Mouse (Mus musculus) forebrain, embryonic 10.5 days (tissue): ENCODE data around the gene Ubald2. TPM values are rescaled to one million over a fixed set of nuclear protein-coding genes. Genes with fewer than 3 reads are reported as not detected.
"Not testable (repeated sequence)": the region's sequence is repeated elsewhere in the genome, so short reads cannot be mapped to it uniquely, and the experiment has no call there.

Experiments
- DNase-seq: peaks from one replicate; pipeline ENCODE4 v3.0.0-alpha.2; 2017; ENCODE audit warnings: low spot score; ENCODE audit errors: extremely low spot score
- H3K27ac ChIP-seq: fragments of 300-500 bp; sonication (generic); 2 replicates; pipeline ENCODE4 v1.5.1; 2016; ENCODE audit warnings: mild to moderate bottlenecking
- H3K27me3 ChIP-seq: fragments of 300-500 bp; sonication (generic); 2 replicates; pipeline ENCODE4 v1.6.1; 2016; ENCODE audit warnings: mild to moderate bottlenecking; ENCODE audit not compliant: poor library complexity, severe bottlenecking
- H3K36me3 ChIP-seq: fragments of 300-500 bp; sonication (generic); replicated peaks from 2 replicates; pipeline ENCODE4 v1.6.1; 2016; ENCODE audit warnings: mild to moderate bottlenecking, moderate library complexity
- H3K4me1 ChIP-seq: fragments of 300-500 bp; sonication (generic); 2 replicates; pipeline ENCODE4 v1.6.1; 2016
- H3K4me3 ChIP-seq: fragments of 300-500 bp; sonication (generic); 2 replicates; pipeline ENCODE4 v1.5.1; 2016; ENCODE audit warnings: mild to moderate bottlenecking, moderate library complexity
- H3K9me3 ChIP-seq: fragments of 300-500 bp; sonication (generic); 2 replicates; pipeline ENCODE4 v1.6.1; 2016; ENCODE audit warnings: mild to moderate bottlenecking, moderate library complexity
- WGBS: fragments of 180-500 bp; shearing (Covaris S2); methylation state at CpG from one replicate; pipeline ENCODE4 v1.1.7; 2016; 5-methylcytosine and 5-hydroxymethylcytosine counted together
- polyA plus RNA-seq: library from polyadenylated mRNA; unstranded; fragments of >200 nt; fragmentation: Nextera tagmentation; extraction: Ambion mirVana; gene quantifications from 2 replicates; pipeline ENCODE4 v1.2.1, GENCODE M21; 2016

The Ubald2 gene
- polyA plus RNA-seq, 1 experiment from 2014 or later = 31.6 TPM

DNA sequence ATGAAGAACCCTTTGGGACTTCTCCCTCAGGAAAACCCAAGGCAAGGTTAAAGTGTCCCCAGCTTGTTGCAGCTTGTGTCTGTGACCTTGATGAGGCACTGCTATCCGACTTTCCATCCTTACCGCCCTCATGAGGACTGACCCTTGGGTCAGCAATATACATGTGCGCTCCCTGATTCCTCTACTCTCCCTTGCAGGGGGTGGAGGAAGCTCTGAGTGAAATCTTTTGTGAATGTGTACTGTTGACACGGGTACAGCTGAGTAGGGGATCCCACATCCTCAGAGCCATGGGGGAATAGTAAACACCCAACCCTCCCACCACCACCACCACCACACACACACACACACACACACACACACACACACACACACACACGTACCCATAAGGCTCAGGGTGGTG is 29.4 kb downstream of the Ubald2 start:
- Histone ChIP-seq H3K27ac (peak overlapping the region; percentile 60), H3K27me3 (no peaks in the 10 kb centered on the region), H3K36me3 (no peaks in the 10 kb centered on the region), H3K4me3 (no peak overlapping the region), H3K4me1 (peaks cover 11% of the 10 kb centered on the region), H3K9me3 (no peaks in the 10 kb centered on the region)
- 66% methylated on average over 5 of the region's 5 CpGs for WGBS
- DNase-seq = no peak

DNA sequence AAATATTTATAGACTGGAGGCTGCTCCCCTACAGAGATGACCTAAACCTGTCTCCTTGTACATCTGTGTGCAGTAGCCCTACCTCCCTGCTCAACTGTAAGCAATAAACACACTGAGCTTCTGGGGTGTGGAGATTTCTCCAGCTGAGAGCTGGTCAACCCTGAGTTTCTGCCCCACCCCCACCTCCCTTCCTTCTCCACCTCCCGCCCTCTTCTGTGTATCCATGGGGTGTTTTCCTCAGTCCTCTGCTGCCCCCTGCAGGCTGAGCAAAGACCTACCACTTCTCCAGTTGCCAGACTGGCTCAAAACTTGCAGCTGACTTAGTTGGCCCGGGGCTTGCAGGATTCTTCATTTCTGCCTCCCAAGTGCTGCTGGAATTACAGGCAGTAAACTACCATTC is 29.9 kb downstream of the Ubald2 start:
- 12% methylated on average over 2 of the region's 2 CpGs for WGBS
- no peaks in the 10 kb centered on the region for H3K9me3 ChIP-seq
- H3K27me3 ChIP-seq = no peaks in the 10 kb centered on the region
- peaks cover 11% of the 10 kb centered on the region for H3K4me1 ChIP-seq
- H3K4me3 ChIP-seq = no peak overlapping the region
- H3K27ac ChIP-seq = peak overlapping the region; percentile 60
- DNase-seq = peak; percentile 85
- no peaks in the 10 kb centered on the region for H3K36me3 ChIP-seq

DNA sequence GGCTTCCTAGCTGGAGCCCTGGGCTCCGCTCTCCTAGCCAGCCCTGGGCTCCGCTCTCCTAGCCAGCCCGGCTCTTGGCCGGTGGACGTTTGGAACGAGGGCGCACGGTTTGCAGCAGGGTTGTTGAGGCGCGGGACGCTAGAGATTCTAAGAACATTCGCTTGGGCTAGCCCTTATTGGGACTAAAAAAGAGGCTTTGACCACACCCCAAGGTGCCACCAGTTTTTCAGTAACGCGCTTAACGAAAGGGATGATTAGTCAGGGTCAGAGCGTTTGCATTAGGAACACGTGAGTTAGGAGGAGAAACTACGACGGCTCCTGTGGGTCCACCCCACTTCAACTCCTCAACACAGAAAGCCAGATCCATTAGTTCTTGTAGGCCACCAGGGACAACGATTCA is 32.2 kb downstream of the Ubald2 start, which contains the start of gene Qrich2:
Gene Qrich2, minus strand, starts transcription at position 101 of the 400 bp plus-strand sequence.
- Histone ChIP-seq H3K4me3 (no peak within 1 kb of the TSS), H3K27ac (no peak within 1 kb of the TSS), H3K4me1 (peaks cover 12% of the 10 kb centered on the region), H3K27me3 (no peaks in the 10 kb centered on the region), H3K9me3 (no peaks in the 10 kb centered on the region), H3K36me3 (peaks cover 21% of the 10 kb centered on the region)
- WGBS = 71% methylated on average over 20 of the region's 20 CpGs
- no peak for DNase-seq

DNA sequence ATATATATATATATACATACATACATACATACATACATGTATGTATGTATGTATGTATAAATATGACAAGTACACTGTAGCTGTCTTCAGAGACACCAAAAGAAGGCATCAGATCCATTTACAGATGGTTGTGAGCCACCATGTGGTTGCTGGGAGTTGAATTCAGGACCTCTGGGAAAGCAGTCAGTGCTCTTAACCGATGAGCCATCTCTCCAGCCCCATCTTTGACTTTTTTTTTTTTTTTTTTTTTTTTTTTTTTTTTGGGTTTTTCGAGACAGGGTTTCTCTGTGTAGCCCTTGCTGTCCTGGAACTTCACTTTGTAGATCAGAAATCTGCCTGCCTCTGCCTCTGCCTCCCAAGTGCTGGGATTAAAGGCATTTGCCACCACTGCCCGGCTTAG is 34.4 kb downstream of the Ubald2 start:
- 88% methylated on average over 3 of the region's 3 CpGs for WGBS
- Histone ChIP-seq H3K36me3 (peaks cover 43% of the 10 kb centered on the region), H3K4me1 (peaks cover 11% of the 10 kb centered on the region)
- H3K4me3 ChIP-seq, H3K9me3 ChIP-seq, H3K27me3 ChIP-seq, H3K27ac ChIP-seq, DNase-seq: not testable (repeated sequence)

DNA sequence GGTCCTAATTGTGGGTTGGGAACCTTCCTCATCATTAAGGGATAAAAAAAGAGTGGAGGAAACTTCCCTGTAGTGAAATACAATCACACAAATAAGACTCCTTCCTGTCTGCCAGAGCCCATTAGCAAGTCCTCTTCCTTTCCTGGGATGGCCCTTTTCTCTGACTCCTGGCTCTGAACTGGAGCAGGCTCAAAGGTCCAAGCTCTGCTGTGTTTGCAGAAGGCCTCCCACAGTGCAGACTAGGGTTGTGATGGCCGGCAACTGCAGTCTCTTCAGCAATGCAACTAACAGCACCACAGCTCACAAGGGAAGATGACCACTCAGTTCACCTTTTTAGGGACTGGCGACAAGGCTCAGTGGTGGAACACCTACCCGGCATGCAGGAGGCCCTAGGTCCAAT is 36.4 kb downstream of the Ubald2 start:
- Histone ChIP-seq H3K4me3 (no peak overlapping the region), H3K27me3 (no peaks in the 10 kb centered on the region), H3K27ac (no peak overlapping the region), H3K9me3 (no peaks in the 10 kb centered on the region), H3K36me3 (peaks cover 62% of the 10 kb centered on the region), H3K4me1 (peaks cover 4% of the 10 kb centered on the region; the same call in 1 of the 2 replicates)
- no peak for DNase-seq
- WGBS = 85% methylated on average over 3 of the region's 3 CpGs

DNA sequence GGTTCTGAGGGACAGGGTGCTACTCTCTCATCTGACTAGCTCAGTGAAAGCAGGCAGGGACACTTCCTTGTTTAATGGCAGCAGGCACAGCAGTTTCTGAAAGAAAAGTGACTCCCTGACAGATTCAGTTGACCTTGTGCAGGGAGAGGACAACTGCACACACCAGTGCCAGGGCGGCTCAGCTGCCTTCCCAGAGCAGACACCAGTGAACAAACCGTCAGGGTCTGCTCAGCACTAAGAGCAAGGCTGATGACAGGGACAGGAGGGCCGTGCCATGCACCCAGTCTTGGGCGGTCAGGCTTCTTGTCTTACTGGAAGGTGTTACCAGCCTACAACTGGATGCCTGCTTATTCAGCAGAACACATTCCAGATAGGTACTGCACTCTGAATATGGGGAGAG is 37.0 kb downstream of the Ubald2 start:
- peaks cover 4% of the 10 kb centered on the region; the same call in 1 of the 2 replicates for H3K4me1 ChIP-seq
- WGBS = 98% methylated on average over 4 of the region's 4 CpGs
- no peak for DNase-seq
- peaks cover 68% of the 10 kb centered on the region for H3K36me3 ChIP-seq
- H3K27me3 ChIP-seq = no peaks in the 10 kb centered on the region
- no peak overlapping the region for H3K27ac ChIP-seq
- no peaks in the 10 kb centered on the region for H3K9me3 ChIP-seq
- H3K4me3 ChIP-seq = no peak overlapping the region

DNA sequence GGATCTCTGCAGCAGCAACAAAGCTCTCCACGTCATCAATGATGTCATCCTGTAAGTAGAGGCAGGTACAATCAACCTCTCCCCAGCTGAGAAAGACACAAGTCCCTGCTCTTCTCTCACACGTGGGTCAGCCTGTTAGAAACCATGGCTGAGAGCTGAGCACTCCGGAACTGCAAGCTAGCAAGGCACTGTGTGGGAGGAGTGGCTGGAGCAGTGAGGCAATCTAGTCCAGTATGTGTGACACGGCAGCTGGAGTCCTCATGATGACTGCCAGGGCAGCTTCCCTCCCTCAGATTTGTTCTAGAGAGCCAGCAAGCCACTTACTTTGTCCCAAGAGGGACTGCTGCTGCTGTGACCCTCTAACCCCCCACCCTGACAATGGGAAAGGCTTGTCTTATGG is 38.4 kb downstream of the Ubald2 start:
- Histone ChIP-seq H3K4me1 (peaks cover 4% of the 10 kb centered on the region; the same call in 1 of the 2 replicates), H3K36me3 (peaks cover 82% of the 10 kb centered on the region), H3K4me3 (no peak overlapping the region), H3K27ac (no peak overlapping the region), H3K27me3 (no peaks in the 10 kb centered on the region), H3K9me3 (no peaks in the 10 kb centered on the region)
- no peak for DNase-seq
- 93% methylated on average over 4 of the region's 4 CpGs for WGBS

DNA sequence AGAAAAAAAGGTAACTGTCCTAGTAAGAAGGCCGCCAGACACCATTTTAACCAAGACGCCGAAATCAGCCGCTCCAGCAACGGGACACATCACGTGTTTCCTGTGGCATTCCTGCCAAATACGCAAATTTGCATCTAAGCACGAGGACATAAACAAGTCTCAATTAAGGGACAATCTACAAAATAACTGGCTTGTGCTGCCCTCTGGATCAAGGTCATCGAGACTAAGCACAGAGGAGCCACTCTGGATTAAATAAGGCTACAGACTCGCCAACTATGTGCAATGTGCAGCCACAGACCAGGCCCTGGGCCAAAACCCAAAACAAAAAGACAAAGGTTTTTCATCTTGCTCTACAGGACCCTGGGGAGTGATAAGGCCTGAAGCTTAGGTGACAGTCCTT is 42.1 kb downstream of the Ubald2 start:
- no peak for DNase-seq
- H3K36me3 ChIP-seq = peaks cover 99% of the 10 kb centered on the region
- no peak overlapping the region for H3K4me3 ChIP-seq
- no peaks in the 10 kb centered on the region for H3K9me3 ChIP-seq
- 92% methylated on average over 10 of the region's 10 CpGs for WGBS
- H3K27ac ChIP-seq = no peak overlapping the region
- no peaks in the 10 kb centered on the region for H3K27me3 ChIP-seq
- 0 out of 2 replicates have a peak, but pooled peaks cover 9% of the 10 kb centered on the region for H3K4me1 ChIP-seq

DNA sequence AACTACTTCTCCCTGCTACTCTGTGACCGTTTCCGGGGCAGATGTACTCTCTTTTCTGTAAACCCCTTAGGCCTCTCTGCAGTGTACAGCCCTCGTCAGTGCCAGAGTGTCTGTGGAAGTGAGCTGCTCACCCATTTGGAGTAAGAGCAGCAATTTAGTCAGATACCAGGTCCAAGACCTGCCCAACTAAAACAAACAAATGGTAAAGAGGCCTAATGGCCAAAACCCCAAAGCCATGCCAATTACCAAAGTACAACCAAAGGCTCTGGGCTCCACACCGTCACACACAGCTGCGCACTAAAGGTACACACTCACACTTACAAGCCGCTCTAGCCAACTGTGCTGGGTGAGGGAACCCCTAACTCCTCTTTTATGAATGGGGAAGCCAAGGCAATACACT is 42.8 kb downstream of the Ubald2 start:
- Histone ChIP-seq H3K27me3 (no peaks in the 10 kb centered on the region), H3K4me3 (no peak overlapping the region), H3K27ac (no peak overlapping the region), H3K9me3 (no peaks in the 10 kb centered on the region), H3K36me3 (peaks cover 99% of the 10 kb centered on the region), H3K4me1 (0 out of 2 replicates have a peak, but pooled peaks cover 9% of the 10 kb centered on the region)
- 95% methylated on average over 6 of the region's 6 CpGs for WGBS
- no peak for DNase-seq

DNA sequence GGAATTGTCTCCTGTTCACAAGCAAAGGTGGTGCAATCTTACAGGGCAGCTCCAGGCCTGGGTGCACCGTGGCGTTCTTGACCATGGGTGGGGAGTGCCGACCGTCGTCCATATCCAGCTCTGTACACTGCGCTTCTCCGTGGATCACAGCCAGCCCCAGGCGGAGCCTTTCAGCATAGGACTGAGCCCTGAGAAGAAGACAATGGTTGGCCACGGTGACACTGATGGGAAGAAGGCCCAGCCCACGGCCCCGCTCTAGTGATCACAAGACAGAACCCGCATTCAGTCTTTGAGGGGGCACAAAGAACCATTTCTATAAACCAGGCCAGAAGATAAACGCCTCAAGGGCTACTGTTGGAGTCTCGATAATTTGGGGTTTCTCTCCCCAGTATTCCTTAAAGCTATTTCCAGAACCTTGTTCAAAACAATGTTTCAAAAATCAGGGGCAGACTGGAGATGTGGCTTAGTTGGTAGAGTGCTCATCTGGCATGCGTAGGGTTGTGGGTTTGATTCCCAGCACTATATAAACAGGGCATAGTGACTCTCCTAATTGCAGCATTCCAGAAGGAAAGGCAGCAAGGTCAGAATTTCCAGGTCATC is 43.4 kb downstream of the Ubald2 start:
- DNase-seq = no peak
- WGBS = 81% methylated on average over 15 of the region's 15 CpGs
- Histone ChIP-seq H3K9me3 (no peaks in the 10 kb centered on the region), H3K27me3 (no peaks in the 10 kb centered on the region), H3K4me3 (no peak overlapping the region), H3K36me3 (peaks cover 99% of the 10 kb centered on the region), H3K4me1 (0 out of 2 replicates have a peak, but pooled peaks cover 9% of the 10 kb centered on the region), H3K27ac (no peak overlapping the region)

DNA sequence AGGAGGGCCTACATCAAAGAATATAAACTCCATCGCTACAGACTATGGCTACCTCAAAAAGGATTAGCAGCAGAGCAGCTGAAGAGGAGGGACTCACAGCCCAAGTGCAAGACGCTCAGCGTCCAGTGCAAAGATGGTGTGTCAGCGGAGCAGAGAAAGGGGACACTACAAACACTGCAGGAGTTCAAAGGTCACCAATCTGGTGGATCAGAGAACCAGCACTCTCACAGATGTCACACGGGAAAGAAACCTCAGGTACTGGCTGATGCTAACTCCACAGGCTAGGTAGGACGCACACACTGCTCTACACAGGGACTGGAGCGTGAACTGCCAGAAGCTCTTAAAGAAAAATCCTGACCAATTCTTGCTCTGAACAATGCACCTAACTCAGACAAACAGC is 45.1 kb downstream of the Ubald2 start:
- H3K27ac ChIP-seq = no peak overlapping the region
- H3K36me3 ChIP-seq = peaks cover 99% of the 10 kb centered on the region
- no peak overlapping the region for H3K4me3 ChIP-seq
- H3K9me3 ChIP-seq = no peaks in the 10 kb centered on the region
- WGBS = 79% methylated on average over 7 of the region's 7 CpGs
- H3K27me3 ChIP-seq = no peaks in the 10 kb centered on the region
- 0 out of 2 replicates have a peak, but pooled peaks cover 9% of the 10 kb centered on the region for H3K4me1 ChIP-seq
- DNase-seq = no peak

DNA sequence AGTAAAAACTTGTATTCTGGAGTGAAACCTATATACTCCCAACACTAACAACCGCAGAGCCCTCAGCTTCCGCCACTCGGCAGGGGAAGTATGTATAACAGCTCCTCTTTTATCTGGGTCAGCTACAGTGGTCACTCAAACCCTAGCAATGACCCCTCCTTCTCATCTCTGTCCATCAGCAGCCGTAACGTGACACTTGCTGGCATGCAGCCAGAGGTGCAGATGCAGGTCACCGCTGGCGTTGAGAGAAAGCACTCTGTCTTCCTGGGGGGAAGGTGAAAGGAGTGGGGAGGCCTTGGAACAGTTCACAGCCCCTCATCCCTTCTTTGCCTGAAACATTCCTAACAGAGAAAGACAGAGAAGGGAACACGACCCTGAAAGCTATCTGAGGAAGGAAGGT is 45.9 kb downstream of the Ubald2 start:
- 74% methylated on average over 8 of the region's 8 CpGs for WGBS
- no peak overlapping the region for H3K27ac ChIP-seq
- DNase-seq = no peak
- H3K4me3 ChIP-seq = no peak overlapping the region
- 0 out of 2 replicates have a peak, but pooled peaks cover 9% of the 10 kb centered on the region for H3K4me1 ChIP-seq
- no peaks in the 10 kb centered on the region for H3K9me3 ChIP-seq
- H3K36me3 ChIP-seq = peaks cover 99% of the 10 kb centered on the region
- H3K27me3 ChIP-seq = no peaks in the 10 kb centered on the region

DNA sequence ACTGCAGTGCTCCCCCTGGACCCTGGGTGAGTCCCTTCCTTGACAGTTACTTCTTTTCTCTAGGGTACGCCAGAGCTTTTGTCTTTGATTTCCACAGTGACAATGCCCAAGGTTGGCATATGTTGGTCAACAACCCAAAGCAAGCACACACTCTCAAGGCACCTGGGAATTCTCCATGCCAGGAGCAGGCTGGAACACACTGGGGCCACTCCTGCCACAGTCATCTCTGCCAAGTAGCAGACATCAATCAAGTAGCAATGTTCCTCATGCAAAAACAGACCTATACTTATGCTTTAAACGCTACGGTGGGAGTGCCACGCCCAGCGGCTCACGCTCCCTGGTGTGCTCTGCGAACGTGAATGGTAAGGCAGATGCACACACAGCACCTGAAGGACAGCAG is 47.1 kb downstream of the Ubald2 start:
- no peak for DNase-seq
- 95% methylated on average over 8 of the region's 8 CpGs for WGBS
- no peaks in the 10 kb centered on the region for H3K9me3 ChIP-seq
- 0 out of 2 replicates have a peak, but pooled peaks cover 9% of the 10 kb centered on the region for H3K4me1 ChIP-seq
- H3K27me3 ChIP-seq = no peaks in the 10 kb centered on the region
- H3K4me3 ChIP-seq = no peak overlapping the region
- H3K27ac ChIP-seq = no peak overlapping the region
- peaks cover 99% of the 10 kb centered on the region for H3K36me3 ChIP-seq
